Mouse (Mus musculus): ENCODE data around the gene Sec61b.
A peak's percentile ranks its signal among the peaks of the same experiment; 100 is the strongest.

Gene Sec61b

GRCm38 (mm10) chr4:47473968-47474729 lies at the start of gene Sec61b, which contains the start of gene Alg2:
Gene Sec61b, plus strand, starts transcription at chr4:47474658.
Gene Alg2, minus strand, starts transcription at chr4:47474333.
- peak; percentile 97 for DNase-seq

GRCm38 (mm10) chr4:47425247-47425830 lies 49.1 kb upstream of the Sec61b start:
- no peak for DNase-seq

DNA sequence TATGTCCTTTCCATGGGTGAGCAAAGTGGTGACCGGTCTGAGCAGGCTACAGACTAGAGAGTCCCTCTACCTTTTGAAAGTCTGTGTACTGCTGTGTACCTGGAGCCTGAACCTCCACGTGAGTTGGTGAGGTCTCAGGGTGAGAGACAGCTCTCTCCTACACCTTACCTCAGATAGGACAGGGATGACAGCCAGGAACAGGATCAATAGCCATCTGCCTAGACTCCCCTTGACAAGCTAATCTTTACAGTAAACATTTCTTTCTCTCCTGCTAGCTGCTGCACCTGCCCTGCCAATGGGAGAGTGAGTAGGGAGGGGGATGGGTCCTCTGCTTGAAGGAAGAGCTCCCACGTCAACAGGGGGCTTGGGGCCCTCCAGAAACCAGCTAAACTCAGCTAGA lies 46.9 kb upstream of the Sec61b start:
- no peak for DNase-seq

- DNase-seq = no peak
Observed at GRCm38 (mm10) chr4:47430557-47430956, 43.9 kb upstream of the Sec61b start.

- DNase-seq = no peak
Observed at GRCm38 (mm10) chr4:47431081-47431480, 43.4 kb upstream of the Sec61b start.

GRCm38 (mm10) chr4:47432766-47433165 lies 41.7 kb upstream of the Sec61b start:
- no peak for DNase-seq

DNA sequence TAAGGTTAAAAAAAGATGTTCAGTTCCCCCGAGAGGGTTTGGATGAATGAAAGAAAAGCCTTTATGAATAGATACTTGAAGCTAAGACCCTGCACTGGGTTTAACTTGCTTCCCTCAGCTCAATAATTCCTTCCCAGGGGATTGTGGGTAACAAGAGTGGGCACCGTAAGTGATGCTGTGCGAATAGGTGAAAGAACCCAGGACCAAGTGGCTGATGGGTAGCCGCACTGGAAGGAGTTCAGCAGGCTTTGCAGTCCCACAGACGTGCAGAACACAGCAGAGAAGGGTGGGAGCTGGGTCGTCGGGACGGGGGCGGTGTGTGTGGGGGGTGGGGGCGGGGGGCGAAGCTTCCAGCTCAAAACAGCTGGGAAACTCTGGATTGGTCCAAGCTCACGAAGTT lies 39.3 kb upstream of the Sec61b start:
- DNase-seq = no peak

DNA sequence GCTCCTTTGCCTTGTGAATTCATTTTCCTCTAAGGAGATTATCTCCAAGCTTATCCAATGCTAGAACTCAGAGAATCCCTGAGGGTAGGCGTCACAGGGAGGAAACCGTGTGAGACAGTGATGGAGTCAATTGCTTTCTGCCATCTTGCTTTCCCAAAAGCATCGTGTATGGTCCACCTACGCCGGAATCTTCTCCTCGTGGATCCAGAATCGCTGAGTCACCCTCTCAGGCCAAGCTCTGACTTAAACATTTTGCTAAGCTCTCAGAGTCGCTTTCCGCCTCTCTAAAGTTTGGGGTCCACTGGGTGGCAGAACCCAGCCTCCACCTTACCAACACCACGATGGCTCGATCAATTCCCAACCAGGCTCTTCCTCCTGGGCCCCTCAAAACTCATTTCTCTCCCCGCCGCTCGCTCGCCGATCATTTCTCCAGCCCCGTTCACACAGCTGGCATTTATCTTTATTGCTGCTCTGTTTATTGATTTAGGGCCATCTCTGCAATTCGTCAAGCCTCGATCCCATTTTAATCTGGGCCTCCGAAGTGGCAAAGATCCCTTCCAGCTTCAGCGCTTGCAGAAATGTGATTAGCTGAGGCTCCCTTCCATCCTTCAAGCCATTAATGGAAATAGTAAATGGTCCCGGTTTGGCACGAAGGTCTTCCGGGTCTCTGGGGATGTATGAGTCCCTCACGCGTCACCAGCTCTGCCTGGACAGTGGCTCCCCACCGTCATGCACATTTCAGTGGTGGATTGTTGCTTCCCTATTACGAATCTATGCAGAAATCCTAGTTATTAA lies 38.7 kb upstream of the Sec61b start:
- no peak for DNase-seq

- DNase-seq = peak; percentile 89
Observed at GRCm38 (mm10) chr4:47437365-47438340, 36.8 kb upstream of the Sec61b start.

DNA sequence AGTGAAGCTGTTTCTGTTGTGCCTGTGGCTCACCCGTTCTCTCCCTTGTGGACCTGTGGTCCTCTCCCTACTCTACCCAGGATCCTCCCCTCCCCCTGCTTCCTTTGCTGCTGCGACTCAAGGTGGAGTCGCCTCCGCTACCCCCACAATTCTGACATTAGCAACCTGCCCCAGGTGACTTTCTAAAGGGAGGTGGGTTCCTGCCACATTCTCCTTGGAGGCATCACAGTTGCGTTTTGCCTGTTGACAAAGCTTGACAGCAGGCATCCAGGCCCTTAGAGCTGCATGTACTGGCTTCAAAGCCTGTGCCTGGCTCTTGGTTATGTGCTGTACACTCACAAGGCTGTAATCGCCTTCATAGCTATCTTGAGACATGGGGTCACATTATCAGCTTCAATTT lies 35.5 kb upstream of the Sec61b start:
- no peak for DNase-seq

- peak; percentile 65 for DNase-seq
Observed at GRCm38 (mm10) chr4:47440951-47441350, 33.5 kb upstream of the Sec61b start.

DNA sequence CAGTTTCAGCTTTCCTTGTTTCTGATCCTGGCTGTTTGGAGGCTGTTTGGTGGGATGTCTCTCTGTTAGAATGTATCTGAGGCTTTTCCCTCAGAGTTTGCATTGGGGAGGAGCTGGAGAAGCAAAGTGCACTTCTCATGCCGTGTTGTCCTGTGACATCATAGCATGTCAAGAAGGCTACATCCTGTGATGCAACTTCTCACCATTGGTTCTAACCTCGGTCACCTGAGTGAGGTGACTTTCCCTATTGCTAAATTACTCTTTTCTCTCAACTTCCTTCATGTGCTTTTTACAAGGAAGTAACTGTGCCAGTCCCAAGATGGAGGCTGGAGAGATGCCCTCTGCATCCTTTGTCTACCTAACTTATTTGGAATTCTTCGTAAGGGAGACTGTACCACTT lies 25.9 kb upstream of the Sec61b start:
- no peak for DNase-seq

GRCm38 (mm10) chr4:47449116-47449515 lies 25.3 kb upstream of the Sec61b start:
- no peak for DNase-seq

DNA sequence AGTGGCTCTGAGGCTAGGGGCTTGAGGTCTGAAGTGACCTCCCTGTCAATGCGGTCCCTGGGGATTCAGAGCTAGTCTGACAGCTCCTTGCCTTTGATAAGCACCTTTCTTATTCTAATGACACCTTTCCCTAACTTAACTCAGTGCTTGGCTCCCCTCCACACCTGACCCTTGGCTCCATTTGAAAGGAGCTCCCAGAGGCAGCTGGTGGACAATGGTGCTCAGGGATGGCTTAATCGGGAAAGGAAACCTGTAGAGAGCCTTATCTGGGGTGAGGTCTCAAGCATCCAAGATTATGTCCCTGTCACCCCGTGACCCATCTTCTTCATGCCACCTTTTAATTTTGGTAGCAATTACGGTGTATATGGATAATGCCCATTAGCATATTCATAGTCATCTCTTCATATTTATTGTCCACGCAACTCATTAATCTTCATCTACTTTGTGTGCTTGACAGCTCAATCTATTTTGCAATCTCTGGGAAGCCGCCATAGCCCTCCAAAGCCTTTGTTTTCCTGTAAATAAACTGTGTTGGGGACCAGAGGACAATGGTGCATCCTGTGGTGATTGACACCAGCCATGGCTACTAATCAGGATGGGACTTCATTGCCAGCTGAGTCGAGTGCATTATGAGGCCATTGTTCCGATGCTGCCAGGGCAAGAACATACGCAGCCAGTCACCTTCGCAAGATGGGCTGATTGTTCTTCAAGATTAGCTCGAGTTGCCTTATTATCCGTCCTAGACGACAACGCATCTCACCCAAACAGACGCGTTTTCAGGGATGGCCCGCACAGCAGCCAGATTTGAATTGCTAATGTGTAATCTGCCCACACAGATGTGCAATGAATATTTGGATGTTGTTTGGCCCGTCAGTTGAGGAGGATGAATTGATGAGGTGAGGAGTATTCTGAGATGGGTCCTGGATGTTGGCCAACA lies 24.6 kb upstream of the Sec61b start:
- no peak for DNase-seq

DNA sequence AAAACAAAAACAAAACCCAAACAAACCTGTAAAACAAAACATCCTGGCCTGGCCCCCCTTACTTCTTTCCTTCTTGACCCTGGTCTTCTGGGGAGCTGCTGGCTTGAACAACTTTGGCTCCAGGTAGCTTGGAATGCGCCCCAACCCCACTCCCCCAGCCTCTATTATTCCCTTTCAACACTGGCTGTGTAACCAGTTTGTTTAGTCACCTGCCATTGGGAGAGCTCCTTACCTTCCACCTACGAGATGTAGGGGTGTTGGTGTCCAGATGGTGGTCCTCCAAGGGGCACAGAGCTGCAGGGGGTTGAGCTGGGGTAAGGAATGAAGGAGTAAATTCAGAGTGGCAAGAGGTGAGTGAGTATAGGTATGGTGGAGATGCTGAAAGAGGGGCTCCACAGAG lies 7.3 kb upstream of the Sec61b start:
- no peak for DNase-seq

- no peak for DNase-seq
Observed at GRCm38 (mm10) chr4:47473586-47473967, 881 bp upstream of the Sec61b start.

- DNase-seq = no peak
Observed at GRCm38 (mm10) chr4:47474730-47475643, 529 bp downstream of the Sec61b start.

DNA sequence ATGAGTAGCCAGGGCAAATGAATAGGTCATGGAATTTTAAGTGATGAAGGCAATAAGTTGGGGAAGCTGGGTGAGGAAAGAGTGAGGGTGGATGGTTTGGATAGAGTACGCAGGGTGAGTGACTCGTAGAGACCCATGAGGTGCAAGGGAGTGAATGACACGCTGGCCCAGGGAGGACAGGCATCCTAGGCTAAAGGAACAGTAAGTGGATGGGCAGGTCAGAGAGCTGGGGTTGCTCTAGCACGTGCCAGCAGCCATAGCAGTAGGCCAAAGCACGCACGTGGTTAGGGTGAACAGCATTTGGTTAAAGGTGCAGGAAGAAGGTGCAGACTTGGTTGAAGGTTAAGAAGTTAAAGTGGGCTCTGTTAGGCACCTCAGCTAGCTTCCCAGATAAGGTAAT lies 3.1 kb downstream of the Sec61b start:
- no peak for DNase-seq

GRCm38 (mm10) chr4:47480095-47480494 lies 5.6 kb downstream of the Sec61b start:
- DNase-seq = no peak

DNA sequence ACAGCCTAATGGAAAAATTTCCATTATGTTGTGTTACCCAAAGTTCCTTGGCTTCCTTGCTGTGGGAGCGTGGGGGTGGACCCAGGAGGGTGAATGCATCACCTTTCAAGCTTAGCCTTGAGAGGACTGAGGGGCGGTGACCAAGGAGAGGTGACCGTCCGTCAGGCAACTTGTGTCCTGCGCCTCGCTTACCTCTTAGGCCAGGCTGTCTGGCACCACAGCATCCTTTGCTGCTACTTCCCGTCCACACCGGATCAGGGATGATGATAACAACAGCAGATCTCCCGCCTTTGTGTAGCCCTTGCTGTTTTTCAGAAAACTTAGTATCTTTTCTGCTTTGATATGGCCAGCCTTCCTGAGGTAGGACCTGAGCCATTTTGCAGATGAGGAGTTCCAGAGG lies 6.1 kb downstream of the Sec61b start:
- no peak for DNase-seq

Data from right cerebral cortex, adult 18-20 months (tissue).